Mouse (Mus musculus) ES-Bruce4 (cell line): ENCODE results near the gene Fam184b.

Experiments used
- EP300 ChIP-seq: IDR thresholded peaks from 2 replicates; pipeline ENCODE4 v1.6.1; 2011; ENCODE audit warnings: low read depth, low read length; ENCODE audit not compliant: insufficient read depth
- POLR2A ChIP-seq: IDR thresholded peaks from one replicate; pipeline ENCODE4 v1.8.1; 2011; ENCODE audit warnings: low read length; ENCODE audit not compliant: insufficient read depth

GRCm38 (mm10) chr5:45651026-45651703 lies 11.8 kb upstream of the Fam184b start:
- TF ChIP-seq EP300 (no peak), POLR2A (no peak)
